Mouse (Mus musculus): ENCODE results near the gene Ears2. TPM values are rescaled to one million over a fixed set of nuclear protein-coding genes. Genes with fewer than 3 reads are reported as not detected.

Gene Ears2
- polyA plus RNA-seq, 1 experiment from 2014 or later: 15.4 TPM

Other genes starting within 250 kb of the Ears2 start
- 0.05 TPM in 1 of 2 replicates, not detected in the other for gene Scnn1b, start 202.2 kb downstream of the Ears2 start, polyA plus RNA-seq (2015; fragmentation: Nextera tagmentation; extraction: Ambion mirVana)
- 22.2 and 23.6 TPM in 2 replicates for gene Cog7, start 85.6 kb downstream of the Ears2 start, polyA plus RNA-seq (2015; fragmentation: Nextera tagmentation; extraction: Ambion mirVana)
- 123 and 127 TPM in 2 replicates for gene Gga2, start 46.0 kb downstream of the Ears2 start, polyA plus RNA-seq (2015; fragmentation: Nextera tagmentation; extraction: Ambion mirVana)
- 71.3 and 76.5 TPM in 2 replicates for gene Ubfd1, start 88 bp downstream of the Ears2 start, polyA plus RNA-seq (2015; fragmentation: Nextera tagmentation; extraction: Ambion mirVana)
- gene Ndufab1, start 34.6 kb upstream of the Ears2 start, polyA plus RNA-seq (2015; fragmentation: Nextera tagmentation; extraction: Ambion mirVana): 651 and 677 TPM in 2 replicates
- gene Palb2, start 65.7 kb upstream of the Ears2 start, polyA plus RNA-seq (2015; fragmentation: Nextera tagmentation; extraction: Ambion mirVana): 14.3 and 16.1 TPM in 2 replicates
- 125 and 134 TPM in 2 replicates for gene Dctn5, start 65.8 kb upstream of the Ears2 start, polyA plus RNA-seq (2015; fragmentation: Nextera tagmentation; extraction: Ambion mirVana)
- gene Plk1, start 92.2 kb upstream of the Ears2 start, polyA plus RNA-seq (2015; fragmentation: Nextera tagmentation; extraction: Ambion mirVana): 113 and 120 TPM in 2 replicates
- gene Ern2, start 118.9 kb upstream of the Ears2 start, polyA plus RNA-seq (2015; fragmentation: Nextera tagmentation; extraction: Ambion mirVana): 0.05 and 0.13 TPM in 2 replicates
- gene Chp2, start 152.2 kb upstream of the Ears2 start, polyA plus RNA-seq (2015; fragmentation: Nextera tagmentation; extraction: Ambion mirVana): 0.22 TPM in 1 of 2 replicates, not detected in the other
- gene Prkcb, start 221.5 kb upstream of the Ears2 start, polyA plus RNA-seq (2015; fragmentation: Nextera tagmentation; extraction: Ambion mirVana): 5.5 and 5.9 TPM in 2 replicates

Measured in limb, embryonic 13.5 days (tissue).